Mouse (Mus musculus) intestine, postnatal 0 days (tissue): Measurements from ENCODE around the gene Cenpa. TPM values are rescaled to one million over a fixed set of nuclear protein-coding genes. Genes with fewer than 3 reads are reported as not detected.

Experiments used
- ATAC-seq: fragments of 200-750 bp; cut with Nextera tagmentation; 2 replicates; pipeline ENCODE4 v1.8.0; 2017; ENCODE audit warnings: mild to moderate bottlenecking, moderate TSS enrichment, moderate library complexity
- H3K27ac ChIP-seq: fragments of 300-500 bp; sonication (generic); 2 replicates; pipeline ENCODE4 v1.5.1; 2014; ENCODE audit warnings: mild to moderate bottlenecking, low read depth, low read length, moderate library complexity
- H3K27me3 ChIP-seq: fragments of 300-500 bp; sonication (generic); replicated peaks from 2 replicates; pipeline ENCODE4 v1.6.1; 2014; ENCODE audit warnings: low read length, mixed read lengths; ENCODE audit not compliant: control insufficient read depth, insufficient read depth
- H3K36me3 ChIP-seq: fragments of 300-500 bp; sonication (generic); 2 replicates; pipeline ENCODE4 v1.6.1; 2014; ENCODE audit warnings: mild to moderate bottlenecking, moderate library complexity; ENCODE audit not compliant: control insufficient read depth, insufficient read depth
- H3K4me1 ChIP-seq: fragments of 300-500 bp; sonication (generic); replicated peaks from 2 replicates; pipeline ENCODE4 v1.6.1; 2014; ENCODE audit warnings: antibody characterized with exemption, low read length, mixed read lengths; ENCODE audit not compliant: control insufficient read depth, insufficient read depth
- H3K4me2 ChIP-seq: fragments of 300-500 bp; sonication (generic); replicated peaks from 2 replicates; pipeline ENCODE4 v1.6.1; 2014; ENCODE audit warnings: low read depth, mild to moderate bottlenecking, moderate library complexity
- H3K4me3 ChIP-seq: fragments of 300-500 bp; sonication (generic); 2 replicates; pipeline ENCODE4 v1.5.1; 2014; ENCODE audit warnings: low read depth, low read length
- H3K9ac ChIP-seq: fragments of 300-500 bp; sonication (generic); 2 replicates; pipeline ENCODE4 v1.6.1; 2014; ENCODE audit warnings: mild to moderate bottlenecking, low read depth, low read length
- H3K9me3 ChIP-seq: fragments of 300-500 bp; sonication (generic); 2 replicates; pipeline ENCODE4 v1.6.1; 2016; ENCODE audit warnings: mixed run types; ENCODE audit not compliant: control insufficient read depth
- CTCF ChIP-seq: sonication (generic); IDR thresholded peaks from 2 replicates; pipeline ENCODE4 v1.5.1; 2016; ENCODE audit warnings: low read depth, mild to moderate bottlenecking, control low read depth, antibody characterized with exemption, moderate library complexity
- WGBS: fragments of 180-500 bp; shearing (Covaris S2); extraction: QIAGEN DNeasy Blood & Tissue Kit; methylation state at CpG from one replicate; pipeline ENCODE4 v1.1.7; 2014; 5-methylcytosine and 5-hydroxymethylcytosine counted together
- polyA plus RNA-seq: library from polyadenylated mRNA; unstranded; fragments of >200 nt; fragmentation: Nextera tagmentation; extraction: Ambion mirVana; gene quantifications from 2 replicates; pipeline ENCODE4 v1.2.1, GENCODE M21; 2015

The Cenpa gene
- polyA plus RNA-seq, 1 experiment from 2014 or later = 79.2 TPM

DNA sequence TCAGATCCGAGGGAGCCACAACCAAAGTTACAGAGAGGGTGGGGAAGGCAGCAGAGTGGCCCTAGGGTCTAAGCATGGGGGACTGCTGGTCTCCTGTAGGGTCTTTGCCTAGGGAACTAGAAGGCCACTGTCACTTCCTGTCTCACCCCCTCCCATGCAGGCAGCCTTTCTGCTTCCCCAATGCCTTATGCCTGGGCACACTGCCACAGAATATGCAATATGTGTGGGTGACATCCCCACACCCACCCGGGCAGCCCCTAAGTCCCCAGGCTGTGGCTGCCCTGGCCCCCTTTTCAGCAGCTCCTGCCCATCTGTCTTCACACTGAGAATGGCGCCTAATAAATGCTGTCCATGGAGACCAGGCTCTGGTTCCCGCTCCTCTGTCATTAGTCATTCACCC is 41.7 kb upstream of the Cenpa start:
- TF ChIP-seq CTCF = no peak
- Histone ChIP-seq H3K4me2 (no peak overlapping the region), H3K4me3 (no peak overlapping the region), H3K36me3 (no peaks in the 10 kb centered on the region; the same call in 1 of the 2 replicates), H3K27me3 (peaks cover 28% of the 10 kb centered on the region), H3K27ac (no peak overlapping the region), H3K4me1 (peaks cover 4% of the 10 kb centered on the region; the same call in 1 of the 2 replicates), H3K9ac (no peak overlapping the region), H3K9me3 (no peaks in the 10 kb centered on the region)
- WGBS = 53% methylated on average over 4 of the region's 4 CpGs
- no peak for ATAC-seq

DNA sequence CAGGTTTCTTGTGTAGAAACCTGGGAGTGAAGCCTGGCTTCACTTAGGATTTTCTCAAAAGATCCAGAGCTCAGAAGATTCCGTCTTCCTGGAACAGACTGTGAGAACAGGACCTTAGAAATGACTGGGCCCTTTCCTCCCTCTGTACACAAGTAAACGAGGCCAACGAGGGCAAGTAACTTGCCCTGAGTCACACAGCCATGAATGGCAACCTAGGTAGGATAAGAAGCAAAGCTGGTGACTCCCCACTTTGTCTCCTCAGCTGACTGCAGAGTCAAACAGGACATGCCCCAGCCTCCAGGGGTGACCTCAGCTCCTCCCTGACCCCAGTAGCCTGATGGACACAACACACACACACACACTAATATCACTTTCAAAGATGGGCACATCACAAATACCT is 41.2 kb upstream of the Cenpa start:
- H3K27ac ChIP-seq = no peak overlapping the region
- H3K4me2 ChIP-seq = no peak overlapping the region
- WGBS = 61% methylated on average over 3 of the region's 3 CpGs
- no peak overlapping the region for H3K9ac ChIP-seq
- no peak for ATAC-seq
- no peak overlapping the region for H3K4me3 ChIP-seq
- no peak for TF ChIP-seq CTCF
- H3K4me1 ChIP-seq = peaks cover 4% of the 10 kb centered on the region; the same call in 1 of the 2 replicates
- no peaks in the 10 kb centered on the region for H3K9me3 ChIP-seq
- H3K36me3 ChIP-seq = no peaks in the 10 kb centered on the region; the same call in 1 of the 2 replicates
- H3K27me3 ChIP-seq = peaks cover 27% of the 10 kb centered on the region

DNA sequence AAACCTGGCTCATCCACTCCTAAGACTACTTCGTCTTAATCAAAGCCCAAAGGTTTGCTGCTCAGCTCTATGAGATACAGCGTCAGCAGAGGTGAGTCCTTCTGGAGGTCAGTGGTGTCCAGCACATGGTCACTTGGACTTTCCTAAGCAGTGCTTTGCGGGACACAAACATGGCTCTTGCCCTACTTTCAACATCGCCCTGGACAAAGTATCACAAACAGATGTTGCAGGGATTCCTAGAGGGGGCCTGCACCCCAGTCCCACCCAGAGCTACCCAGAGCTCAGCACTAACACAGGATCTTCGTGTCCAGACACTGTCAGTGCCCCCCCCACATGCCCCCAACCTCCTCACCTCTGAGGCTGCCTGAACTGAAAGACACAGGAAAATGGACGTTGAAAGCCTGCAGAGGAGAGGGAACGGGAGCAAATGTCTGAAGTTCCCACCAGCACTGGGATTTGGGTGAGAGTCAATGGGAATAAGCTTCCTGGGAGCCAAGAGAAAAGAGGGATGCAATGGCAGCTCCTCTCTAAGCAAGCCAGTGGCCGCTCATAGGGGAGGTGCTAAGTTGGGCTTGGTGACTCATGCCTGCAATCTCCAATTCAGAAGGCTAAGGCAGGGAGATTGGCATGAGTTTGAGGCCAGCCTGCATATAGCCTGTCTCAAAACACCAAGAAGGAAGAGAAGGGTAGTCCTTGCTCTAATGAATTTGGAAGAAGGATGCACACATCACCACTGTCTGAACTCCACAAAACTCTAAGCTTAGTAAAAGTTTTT is 40.1 kb upstream of the Cenpa start:
- Histone ChIP-seq H3K27me3 (peaks cover 19% of the 10 kb centered on the region), H3K27ac (no peak overlapping the region), H3K4me3 (no peak overlapping the region), H3K36me3 (no peaks in the 10 kb centered on the region; the same call in 1 of the 2 replicates), H3K4me1 (peaks cover 4% of the 10 kb centered on the region; the same call in 1 of the 2 replicates), H3K9ac (no peak overlapping the region), H3K4me2 (no peak overlapping the region), H3K9me3 (no peaks in the 10 kb centered on the region)
- no peak for ATAC-seq
- TF ChIP-seq CTCF = no peak
- 79% methylated on average over 8 of the region's 8 CpGs for WGBS

DNA sequence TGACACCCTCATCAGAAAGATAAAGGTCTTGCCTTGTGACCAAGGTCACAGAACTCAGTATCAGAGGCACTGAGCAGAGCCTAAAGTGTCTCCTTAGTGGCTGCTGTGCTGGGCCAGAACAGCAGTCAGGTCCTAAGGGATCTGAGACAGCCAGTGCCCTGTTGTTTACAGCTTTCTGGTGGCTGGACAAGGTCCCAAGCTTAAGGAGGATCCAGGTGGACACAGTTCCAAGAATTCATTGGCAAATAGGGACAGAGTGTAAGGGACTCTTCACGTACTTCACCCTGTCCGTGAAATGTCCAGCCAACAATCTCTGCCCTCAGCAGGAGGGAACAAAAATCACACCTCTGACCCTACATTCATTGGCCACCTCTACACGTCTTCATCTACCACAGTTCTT is 38.1 kb upstream of the Cenpa start:
- Histone ChIP-seq H3K27ac (no peak overlapping the region), H3K27me3 (0 out of 2 replicates have a peak, but pooled peaks cover 4% of the 10 kb centered on the region), H3K4me1 (no peaks in the 10 kb centered on the region), H3K4me3 (no peak overlapping the region), H3K9ac (no peak overlapping the region), H3K4me2 (no peak overlapping the region), H3K9me3 (no peaks in the 10 kb centered on the region), H3K36me3 (no peaks in the 10 kb centered on the region)
- 74% methylated on average over 3 of the region's 3 CpGs for WGBS
- TF ChIP-seq CTCF = no peak
- no peak for ATAC-seq

DNA sequence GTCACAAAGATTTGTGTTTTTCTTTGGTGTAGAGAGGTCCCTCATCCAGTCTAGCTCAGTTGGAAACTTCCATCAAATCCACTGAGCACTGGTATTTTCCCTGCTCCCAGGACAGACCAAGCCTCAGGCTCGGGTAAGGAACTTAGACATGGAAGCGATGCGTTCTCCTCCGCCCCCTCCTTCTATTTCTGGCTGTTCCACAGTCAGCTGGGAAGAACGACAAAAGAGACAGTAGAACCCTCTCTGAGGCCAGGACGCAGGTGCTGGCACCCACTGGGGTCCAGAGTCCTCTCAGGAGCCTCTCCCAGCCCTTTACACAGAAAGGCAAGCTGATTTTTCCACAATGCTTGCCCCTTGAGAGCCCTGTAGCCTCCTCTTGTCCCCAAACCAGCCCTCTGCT is 36.2 kb upstream of the Cenpa start:
- WGBS = 72% methylated on average over 6 of the region's 6 CpGs
- no peak for ATAC-seq

DNA sequence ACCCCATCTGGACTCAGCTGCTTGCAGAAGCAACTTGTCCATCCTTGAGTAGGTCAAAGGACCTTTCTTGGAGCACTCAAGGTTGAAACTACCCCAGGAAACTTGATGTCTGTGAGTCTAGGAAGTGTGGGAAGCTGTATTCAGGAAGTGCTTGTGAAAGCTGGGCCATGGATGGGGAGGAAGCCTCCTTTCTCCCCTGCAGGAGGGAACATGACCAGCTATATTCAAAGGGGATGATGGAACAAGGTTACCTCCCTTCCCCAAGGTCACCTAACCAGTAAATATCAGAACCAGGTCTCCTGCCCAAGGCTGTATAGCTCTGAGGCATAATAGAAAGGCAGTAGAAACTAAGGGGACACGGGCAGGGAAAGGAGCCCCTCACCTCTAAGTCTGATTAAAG is 34.4 kb upstream of the Cenpa start:
- no peaks in the 10 kb centered on the region for H3K4me1 ChIP-seq
- WGBS = 64% methylated on average over 1 of the region's 1 CpGs
- ATAC-seq = no peak

More for the DNA sequence above, 36.2 kb upstream of the Cenpa start:
- no peak overlapping the region for H3K4me3 ChIP-seq
- H3K36me3 ChIP-seq = no peaks in the 10 kb centered on the region
- H3K27ac ChIP-seq = no peak overlapping the region
- H3K9ac ChIP-seq = no peak overlapping the region
- H3K4me2 ChIP-seq = no peak overlapping the region
- H3K27me3 ChIP-seq = no peaks in the 10 kb centered on the region
- H3K9me3 ChIP-seq = no peaks in the 10 kb centered on the region
- H3K4me1 ChIP-seq = no peaks in the 10 kb centered on the region
- TF ChIP-seq CTCF = no peak

More for the DNA sequence above, 34.4 kb upstream of the Cenpa start:
- H3K9me3 ChIP-seq = no peaks in the 10 kb centered on the region
- H3K27me3 ChIP-seq = no peaks in the 10 kb centered on the region
- H3K36me3 ChIP-seq = no peaks in the 10 kb centered on the region
- H3K4me2 ChIP-seq = no peak overlapping the region
- H3K4me3 ChIP-seq = no peak overlapping the region
- TF ChIP-seq CTCF = no peak
- H3K27ac ChIP-seq = no peak overlapping the region
- no peak overlapping the region for H3K9ac ChIP-seq
